Mouse (Mus musculus): ENCODE data around the gene Tceanc. TPM values are rescaled to one million over a fixed set of nuclear protein-coding genes. Genes with fewer than 3 reads are reported as not detected.
"Not testable (repeated sequence)": the region's sequence is repeated elsewhere in the genome, so short reads cannot be mapped to it uniquely, and the experiment has no call there.

Tceanc gene
- 1 to 10 TPM; 1.5 to 2.7 (median 2.4) TPM for total RNA-seq (2022)

GRCm38 (mm10) chrX:166518345-166518744, at the start of gene Tceanc:
Gene Tceanc (minus strand): TSS chrX:166518567.
- DNase-seq (ENCODE audit: low spot score in 2 of 2) = no peak

GRCm38 (mm10) chrX:166565983-166566382, 47.6 kb upstream of the Tceanc start:
- DNase-seq (ENCODE audit: low spot score in 2 of 2) = no peak

- no peak for DNase-seq (ENCODE audit: low spot score in 2 of 2)
Measured at GRCm38 (mm10) chrX:166565401-166565800, 47.0 kb upstream of the Tceanc start.

- no peak for DNase-seq (ENCODE audit: low spot score in 2 of 2)
Measured at GRCm38 (mm10) chrX:166564900-166565299, 46.5 kb upstream of the Tceanc start.

- no peak for DNase-seq (ENCODE audit: low spot score in 2 of 2)
Measured at GRCm38 (mm10) chrX:166559333-166559732, 41.0 kb upstream of the Tceanc start.

- no peak for DNase-seq (ENCODE audit: low spot score in 2 of 2)
Measured at GRCm38 (mm10) chrX:166552355-166552754, 34.0 kb upstream of the Tceanc start.

GRCm38 (mm10) chrX:166546495-166546894, 28.1 kb upstream of the Tceanc start:
- DNase-seq (ENCODE audit: low spot score in 2 of 2) = no peak

GRCm38 (mm10) chrX:166535138-166535537, 16.8 kb upstream of the Tceanc start:
- no peak for DNase-seq (ENCODE audit: low spot score in 2 of 2)

- no peak for DNase-seq (ENCODE audit: low spot score in 2 of 2)
Measured at GRCm38 (mm10) chrX:166533432-166533831, 15.1 kb upstream of the Tceanc start.

GRCm38 (mm10) chrX:166531671-166532070, 13.3 kb upstream of the Tceanc start:
- no peak for DNase-seq (ENCODE audit: low spot score in 2 of 2)

- DNase-seq (ENCODE audit: low spot score in 2 of 2) = no peak
Measured at GRCm38 (mm10) chrX:166528126-166528525, 9.8 kb upstream of the Tceanc start.

GRCm38 (mm10) chrX:166525637-166526315, 7.4 kb upstream of the Tceanc start:
- no peak for DNase-seq (ENCODE audit: low spot score in 2 of 2)

- DNase-seq (ENCODE audit: low spot score in 2 of 2) = no peak
Measured at GRCm38 (mm10) chrX:166520782-166521181, 2.4 kb upstream of the Tceanc start.

- no peak for DNase-seq (ENCODE audit: low spot score in 2 of 2)
Measured at GRCm38 (mm10) chrX:166516631-166517030, 1.7 kb downstream of the Tceanc start.

- no peak for DNase-seq (ENCODE audit: low spot score in 2 of 2)
Measured at GRCm38 (mm10) chrX:166515923-166516322, 2.4 kb downstream of the Tceanc start.

- DNase-seq (ENCODE audit: low spot score in 2 of 2) = not testable (repeated sequence)
Measured at GRCm38 (mm10) chrX:166514035-166514434, 4.3 kb downstream of the Tceanc start.

GRCm38 (mm10) chrX:166512071-166512470, 6.3 kb downstream of the Tceanc start:
- no peak for DNase-seq (ENCODE audit: low spot score in 2 of 2)

- DNase-seq (ENCODE audit: low spot score in 2 of 2) = no peak
Measured at GRCm38 (mm10) chrX:166511107-166511506, 7.3 kb downstream of the Tceanc start.

- peak; percentile 77 to 92 for DNase-seq (ENCODE audit: low spot score in 2 of 2)
Measured at GRCm38 (mm10) chrX:166509761-166510738, 8.3 kb downstream of the Tceanc start.

GRCm38 (mm10) chrX:166504421-166504820, 13.9 kb downstream of the Tceanc start:
- no peak for DNase-seq (ENCODE audit: low spot score in 2 of 2)

GRCm38 (mm10) chrX:166499496-166500190, 18.7 kb downstream of the Tceanc start:
- DNase-seq (ENCODE audit: low spot score in 2 of 2) = no peak

- DNase-seq (ENCODE audit: low spot score in 2 of 2) = peak in 1 of 2 experiments; percentile 25
Measured at GRCm38 (mm10) chrX:166497771-166498170, 20.6 kb downstream of the Tceanc start.

All from left cerebral cortex, adult 8-10 months (tissue).